Mouse (Mus musculus): Measurements from ENCODE around the gene Mrpl58. TPM values are rescaled to one million over a fixed set of nuclear protein-coding genes. Genes with fewer than 3 reads are reported as not detected.
A peak's percentile ranks its signal among the peaks of the same experiment; 100 is the strongest.

The Mrpl58 gene
- polyA plus RNA-seq, 1 experiment from 2014 or later, result 206 TPM

DNA sequence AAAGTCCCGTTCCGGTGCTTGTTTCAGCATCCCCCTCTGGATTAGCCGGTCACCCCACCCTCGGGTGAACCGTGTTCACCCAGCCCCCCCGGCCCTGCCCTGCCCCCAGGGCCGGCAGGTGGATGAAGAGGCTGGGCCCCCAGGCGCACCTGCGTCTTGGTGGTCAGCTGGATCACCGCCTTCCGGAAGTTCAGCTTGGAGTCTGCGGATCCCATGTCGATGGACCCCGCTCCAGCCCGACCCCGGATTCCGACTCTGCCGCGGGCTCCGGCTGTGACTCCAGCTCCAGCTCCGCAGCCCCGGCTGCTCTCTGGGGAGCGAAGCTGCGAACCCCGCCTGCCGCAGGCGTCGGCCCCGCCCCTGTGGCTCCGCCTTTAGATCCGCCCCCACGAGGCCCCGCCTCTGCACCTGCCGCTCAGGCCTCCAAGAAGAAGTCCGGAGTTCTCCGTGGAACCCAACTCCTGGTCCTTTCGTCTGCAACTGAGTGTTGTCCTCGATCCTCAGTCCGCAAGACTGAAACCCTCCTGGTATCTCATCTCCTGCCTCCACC, 36.1 kb upstream of the Mrpl58 start, which contains the start of gene Hid1:
TSS of gene Hid1 (minus strand) at position 362 of the 550 bp plus-strand sequence.
- no peaks in the 10 kb centered on the region for H3K36me3 ChIP-seq (ENCODE audit: control insufficient read depth, insufficient read depth, low read length)
- H3K4me2 ChIP-seq (replicated peaks; ENCODE audit: low read depth, low read length), result peak within 1 kb of the TSS; percentile 55
- ATAC-seq (ENCODE audit: insufficient number of reproducible peaks, insufficient read depth, low FRiP score, low read depth), result peak; percentile 78
- H3K9ac ChIP-seq (replicated peaks; ENCODE audit: low read depth, low read length), result 0 out of 2 replicates have a peak within 1 kb of the TSS, but pooled peaks have one; percentile 4
- H3K4me3 ChIP-seq (ENCODE audit: low read depth, low read length), result peak within 1 kb of the TSS; percentile 37
- WGBS, result under 1% methylated on average over 39 of the region's 39 CpGs
- H3K27me3 ChIP-seq (ENCODE audit: control insufficient read depth, insufficient read depth, low read length), result peaks cover 12% of the 10 kb centered on the region
- 0 out of 2 replicates have a peak, but pooled peaks cover 8% of the 10 kb centered on the region for H3K4me1 ChIP-seq (ENCODE audit: control insufficient read depth, insufficient read depth, low read length)
- H3K27ac ChIP-seq (ENCODE audit: low read length), result peak within 1 kb of the TSS; percentile 16; the same call in 1 of the 2 replicates
- no peaks in the 10 kb centered on the region for H3K9me3 ChIP-seq (ENCODE audit: control insufficient read depth, low read depth, low read length)

- no peak overlapping the region for H3K4me3 ChIP-seq (ENCODE audit: low read depth, low read length)
- H3K9ac ChIP-seq (replicated peaks; ENCODE audit: low read depth, low read length), result no peak overlapping the region
- H3K27me3 ChIP-seq (ENCODE audit: control insufficient read depth, insufficient read depth, low read length), result peaks cover 15% of the 10 kb centered on the region
- WGBS, result 50% methylated on average over 7 of the region's 7 CpGs
- H3K4me1 ChIP-seq (ENCODE audit: control insufficient read depth, insufficient read depth, low read length), result 0 out of 2 replicates have a peak, but pooled peaks cover 16% of the 10 kb centered on the region
- H3K9me3 ChIP-seq (ENCODE audit: control insufficient read depth, low read depth, low read length), result no peaks in the 10 kb centered on the region
- H3K36me3 ChIP-seq (ENCODE audit: control insufficient read depth, insufficient read depth, low read length), result no peaks in the 10 kb centered on the region
- no peak overlapping the region for H3K4me2 ChIP-seq (replicated peaks; ENCODE audit: low read depth, low read length)
- no peak for ATAC-seq (ENCODE audit: insufficient number of reproducible peaks, insufficient read depth, low FRiP score, low read depth)
- no peak overlapping the region for H3K27ac ChIP-seq (ENCODE audit: low read length)
These were observed 33.2 kb upstream of the Mrpl58 start for GRCm38 (mm10) chr11:115370368-115370767.

DNA sequence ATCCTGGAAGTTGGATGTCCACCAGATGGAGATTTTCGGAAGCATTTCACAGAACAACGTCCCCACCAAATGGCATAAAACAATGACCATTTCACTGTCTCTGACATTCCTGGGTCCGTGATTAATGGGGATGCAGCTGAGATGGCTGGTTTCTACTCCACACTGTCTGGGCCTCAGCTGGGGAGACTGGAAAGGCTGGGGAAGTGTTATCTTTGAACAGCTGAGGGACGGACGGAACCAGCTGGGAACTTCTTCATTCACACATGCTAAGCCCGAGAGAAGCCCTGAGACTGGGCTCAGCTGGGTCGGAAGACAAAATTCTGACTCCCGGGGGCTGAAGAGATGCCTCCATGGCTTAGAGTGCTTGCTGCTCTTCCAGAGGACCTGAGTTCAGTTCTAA, 32.2 kb upstream of the Mrpl58 start:
- H3K27me3 ChIP-seq (ENCODE audit: control insufficient read depth, insufficient read depth, low read length), result peaks cover 14% of the 10 kb centered on the region
- WGBS, result 54% methylated on average over 8 of the region's 8 CpGs
- no peak overlapping the region for H3K27ac ChIP-seq (ENCODE audit: low read length)
- H3K9ac ChIP-seq (replicated peaks; ENCODE audit: low read depth, low read length), result no peak overlapping the region
- H3K4me1 ChIP-seq (ENCODE audit: control insufficient read depth, insufficient read depth, low read length), result 0 out of 2 replicates have a peak, but pooled peaks cover 16% of the 10 kb centered on the region
- ATAC-seq (ENCODE audit: insufficient number of reproducible peaks, insufficient read depth, low FRiP score, low read depth), result no peak
- no peak overlapping the region for H3K4me2 ChIP-seq (replicated peaks; ENCODE audit: low read depth, low read length)
- no peaks in the 10 kb centered on the region for H3K36me3 ChIP-seq (ENCODE audit: control insufficient read depth, insufficient read depth, low read length)
- no peaks in the 10 kb centered on the region for H3K9me3 ChIP-seq (ENCODE audit: control insufficient read depth, low read depth, low read length)
- H3K4me3 ChIP-seq (ENCODE audit: low read depth, low read length), result no peak overlapping the region

- Histone ChIP-seq H3K4me2 (replicated peaks; ENCODE audit: low read depth, low read length) (no peak overlapping the region), H3K9ac (replicated peaks; ENCODE audit: low read depth, low read length) (no peak overlapping the region), H3K4me1 (ENCODE audit: control insufficient read depth, insufficient read depth, low read length) (0 out of 2 replicates have a peak, but pooled peaks cover 12% of the 10 kb centered on the region), H3K9me3 (ENCODE audit: control insufficient read depth, low read depth, low read length) (no peaks in the 10 kb centered on the region), H3K27ac (ENCODE audit: low read length) (no peak overlapping the region), H3K4me3 (ENCODE audit: low read depth, low read length) (no peak overlapping the region), H3K36me3 (ENCODE audit: control insufficient read depth, insufficient read depth, low read length) (no peaks in the 10 kb centered on the region), H3K27me3 (ENCODE audit: control insufficient read depth, insufficient read depth, low read length) (peaks cover 10% of the 10 kb centered on the region; the same call in 1 of the 2 replicates)
- WGBS, result 49% methylated on average over 1 of the region's 1 CpGs
- peak; percentile 42; the same call in 1 of the 2 replicates for ATAC-seq (ENCODE audit: insufficient number of reproducible peaks, insufficient read depth, low FRiP score, low read depth)
These were observed 31.5 kb upstream of the Mrpl58 start for GRCm38 (mm10) chr11:115372015-115372414.

DNA sequence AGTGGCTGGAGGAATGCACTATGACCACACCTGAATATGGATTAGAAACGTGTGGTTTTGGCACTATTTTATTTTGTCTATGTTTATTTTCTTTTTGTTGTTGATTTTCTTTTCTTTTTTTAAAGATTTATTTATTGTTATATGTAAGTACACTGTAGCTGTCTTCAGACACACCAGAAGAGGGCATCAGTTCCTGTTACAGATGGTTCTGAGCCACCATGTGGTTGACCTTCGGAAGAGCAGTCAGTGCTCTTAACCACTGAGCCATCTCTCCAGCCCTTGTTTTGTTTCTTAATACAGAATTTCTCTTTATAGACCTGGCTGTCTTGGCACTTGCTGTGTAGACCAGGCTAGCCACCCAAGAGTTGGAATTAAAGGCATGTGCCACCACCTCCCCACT, 30.8 kb upstream of the Mrpl58 start:
- Histone ChIP-seq H3K27ac (ENCODE audit: low read length) (no peak overlapping the region), H3K9ac (replicated peaks; ENCODE audit: low read depth, low read length) (no peak overlapping the region), H3K27me3 (ENCODE audit: control insufficient read depth, insufficient read depth, low read length) (peaks cover 7% of the 10 kb centered on the region; the same call in 1 of the 2 replicates), H3K36me3 (ENCODE audit: control insufficient read depth, insufficient read depth, low read length) (no peaks in the 10 kb centered on the region), H3K4me2 (replicated peaks; ENCODE audit: low read depth, low read length) (no peak overlapping the region), H3K9me3 (ENCODE audit: control insufficient read depth, low read depth, low read length) (no peaks in the 10 kb centered on the region), H3K4me3 (ENCODE audit: low read depth, low read length) (no peak overlapping the region), H3K4me1 (ENCODE audit: control insufficient read depth, insufficient read depth, low read length) (0 out of 2 replicates have a peak, but pooled peaks cover 9% of the 10 kb centered on the region)
- 54% methylated on average over 2 of the region's 2 CpGs for WGBS
- ATAC-seq (ENCODE audit: insufficient number of reproducible peaks, insufficient read depth, low FRiP score, low read depth), result no peak

- ATAC-seq (ENCODE audit: insufficient number of reproducible peaks, insufficient read depth, low FRiP score, low read depth), result peak; percentile 59; the same call in 1 of the 2 replicates
- WGBS, result 2% methylated on average over 30 of the region's 30 CpGs
- no peaks in the 10 kb centered on the region for H3K9me3 ChIP-seq (ENCODE audit: control insufficient read depth, low read depth, low read length)
- H3K4me1 ChIP-seq (ENCODE audit: control insufficient read depth, insufficient read depth, low read length), result 0 out of 2 replicates have a peak, but pooled peaks cover 9% of the 10 kb centered on the region
- no peak overlapping the region for H3K9ac ChIP-seq (replicated peaks; ENCODE audit: low read depth, low read length)
- H3K27me3 ChIP-seq (ENCODE audit: control insufficient read depth, insufficient read depth, low read length), result 0 out of 2 replicates have a peak, but pooled peaks cover 3% of the 10 kb centered on the region
- peak overlapping the region; percentile 17 for H3K4me3 ChIP-seq (ENCODE audit: low read depth, low read length)
- H3K4me2 ChIP-seq (replicated peaks; ENCODE audit: low read depth, low read length), result peak overlapping the region; percentile 53
- H3K27ac ChIP-seq (ENCODE audit: low read length), result no peak overlapping the region
- H3K36me3 ChIP-seq (ENCODE audit: control insufficient read depth, insufficient read depth, low read length), result no peaks in the 10 kb centered on the region
These were observed 29.5 kb upstream of the Mrpl58 start for GRCm38 (mm10) chr11:115373805-115374694.

DNA sequence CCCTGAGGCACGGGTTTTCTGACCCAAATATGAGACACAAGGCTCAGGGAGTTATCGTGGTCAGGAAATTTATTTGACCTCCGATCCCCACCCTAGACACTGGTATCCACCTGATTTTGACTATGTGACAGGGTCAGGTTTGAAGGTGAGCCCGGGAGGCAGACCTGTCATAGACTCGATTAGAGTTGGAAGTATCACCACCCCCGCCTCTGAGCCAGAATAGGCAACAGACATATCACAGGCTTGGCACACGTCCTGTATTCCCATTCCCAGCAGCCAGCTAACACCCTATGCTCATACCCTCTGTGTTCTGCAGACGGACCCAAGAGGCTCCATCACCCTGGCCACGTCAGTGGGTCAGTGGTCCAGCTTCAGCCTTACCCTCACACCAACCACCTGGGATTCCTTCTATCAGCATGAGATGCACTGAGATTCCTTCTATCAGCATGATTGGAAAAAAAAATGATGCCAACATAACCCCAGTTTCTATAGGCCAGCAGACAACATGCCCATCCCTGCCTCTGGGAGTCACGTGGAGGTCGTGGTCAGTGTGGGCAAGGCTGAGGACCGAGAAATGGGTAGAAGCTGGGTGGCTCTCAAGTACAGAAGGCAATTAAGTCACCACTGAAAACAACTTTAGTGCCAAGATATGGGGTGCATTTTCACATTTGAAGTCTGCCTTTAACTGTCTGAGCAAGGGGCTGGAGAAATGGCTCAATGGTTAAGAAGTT, 28.7 kb upstream of the Mrpl58 start:
- WGBS, result 67% methylated on average over 12 of the region's 12 CpGs
- H3K9me3 ChIP-seq (ENCODE audit: control insufficient read depth, low read depth, low read length), result no peaks in the 10 kb centered on the region
- ATAC-seq (ENCODE audit: insufficient number of reproducible peaks, insufficient read depth, low FRiP score, low read depth), result 0 out of 2 replicates have a peak, but pooled peaks have one; percentile 28
- H3K9ac ChIP-seq (replicated peaks; ENCODE audit: low read depth, low read length), result no peak overlapping the region
- no peak overlapping the region for H3K27ac ChIP-seq (ENCODE audit: low read length)
- H3K4me1 ChIP-seq (ENCODE audit: control insufficient read depth, insufficient read depth, low read length), result 0 out of 2 replicates have a peak, but pooled peaks cover 9% of the 10 kb centered on the region
- H3K36me3 ChIP-seq (ENCODE audit: control insufficient read depth, insufficient read depth, low read length), result no peaks in the 10 kb centered on the region
- 0 out of 2 replicates have a peak, but pooled peaks cover 3% of the 10 kb centered on the region for H3K27me3 ChIP-seq (ENCODE audit: control insufficient read depth, insufficient read depth, low read length)
- H3K4me2 ChIP-seq (replicated peaks; ENCODE audit: low read depth, low read length), result 0 out of 2 replicates have a peak overlapping the region, but pooled peaks have one; percentile 53
- H3K4me3 ChIP-seq (ENCODE audit: low read depth, low read length), result no peak overlapping the region

DNA sequence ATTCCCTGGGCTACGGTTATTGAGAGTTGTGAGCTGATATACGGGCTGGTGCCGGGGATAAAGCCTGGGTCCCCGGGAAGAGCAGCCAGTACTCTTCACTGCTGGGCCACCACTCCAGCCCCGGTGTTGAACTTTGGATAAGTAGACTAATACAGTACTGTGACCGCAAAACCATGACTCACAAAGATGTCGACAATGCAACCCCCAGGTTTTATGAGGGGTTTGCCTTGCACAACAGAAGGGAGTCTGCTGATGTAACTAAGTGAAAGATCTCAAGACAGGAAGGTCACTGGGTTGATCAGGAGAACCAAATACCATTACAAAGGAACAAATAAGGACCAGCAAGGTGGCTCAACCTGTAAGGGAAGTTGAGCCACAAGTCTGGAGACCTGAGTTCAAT, 26.8 kb upstream of the Mrpl58 start:
- 66% methylated on average over 7 of the region's 7 CpGs for WGBS

More for the DNA sequence above, 26.8 kb upstream of the Mrpl58 start:
- no peak overlapping the region for H3K4me3 ChIP-seq (ENCODE audit: low read depth, low read length)
- H3K4me1 ChIP-seq (ENCODE audit: control insufficient read depth, insufficient read depth, low read length), result peaks cover 17% of the 10 kb centered on the region
- H3K9ac ChIP-seq (replicated peaks; ENCODE audit: low read depth, low read length), result no peak overlapping the region
- 0 out of 2 replicates have a peak, but pooled peaks cover 3% of the 10 kb centered on the region for H3K27me3 ChIP-seq (ENCODE audit: control insufficient read depth, insufficient read depth, low read length)
- H3K9me3 ChIP-seq (ENCODE audit: control insufficient read depth, low read depth, low read length), result no peaks in the 10 kb centered on the region
- H3K27ac ChIP-seq (ENCODE audit: low read length), result no peak overlapping the region
- no peak overlapping the region for H3K4me2 ChIP-seq (replicated peaks; ENCODE audit: low read depth, low read length)
- H3K36me3 ChIP-seq (ENCODE audit: control insufficient read depth, insufficient read depth, low read length), result no peaks in the 10 kb centered on the region
- ATAC-seq (ENCODE audit: insufficient number of reproducible peaks, insufficient read depth, low FRiP score, low read depth), result no peak
